Mouse (Mus musculus): ENCODE measurements around the gene Chp2. TPM values are rescaled to one million over a fixed set of nuclear protein-coding genes. Genes with fewer than 3 reads are reported as not detected.

Gene Chp2
- polyA plus RNA-seq, 1 experiment from 2014 or later: 0.66 TPM

- no peak overlapping the region for H3K27ac ChIP-seq (ENCODE audit: low read depth, low read length)
- 80% methylated on average over 10 of the region's 10 CpGs for WGBS
These were observed 28.1 kb downstream of the Chp2 start for GRCm38 (mm10) chr7:122247254-122247864.

GRCm38 (mm10) chr7:122249321-122249821 lies 30.1 kb downstream of the Chp2 start:
- no peaks in the 10 kb centered on the region for H3K36me3 ChIP-seq (ENCODE audit: control insufficient read depth, insufficient read depth, low read length)
- no peak overlapping the region for H3K9ac ChIP-seq (ENCODE audit: low read length)
- no peak overlapping the region for H3K4me3 ChIP-seq (ENCODE audit: low read depth, low read length)
- ATAC-seq: no peak
- 90% methylated on average over 9 of the region's 9 CpGs for WGBS
- no peak overlapping the region for H3K27ac ChIP-seq (ENCODE audit: low read depth, low read length)
- H3K9me3 ChIP-seq (replicated peaks; ENCODE audit: control insufficient read depth, low read length): no peaks in the 10 kb centered on the region
- no peaks in the 10 kb centered on the region for H3K4me1 ChIP-seq (ENCODE audit: control insufficient read depth, insufficient read depth, low read length)
- H3K4me2 ChIP-seq (ENCODE audit: low read length): no peak overlapping the region
- no peak for DNase-seq (ENCODE audit: low spot score)
- H3K27me3 ChIP-seq (replicated peaks; ENCODE audit: control insufficient read depth, insufficient read depth, low read length): no peaks in the 10 kb centered on the region

More at GRCm38 (mm10) chr7:122247254-122247864, 28.1 kb downstream of the Chp2 start:
- no peak overlapping the region for H3K9ac ChIP-seq (ENCODE audit: low read length)
- DNase-seq (ENCODE audit: low spot score) (no peak), ATAC-seq (no peak)
- no peaks in the 10 kb centered on the region for H3K36me3 ChIP-seq (ENCODE audit: control insufficient read depth, insufficient read depth, low read length)
- no peaks in the 10 kb centered on the region for H3K27me3 ChIP-seq (replicated peaks; ENCODE audit: control insufficient read depth, insufficient read depth, low read length)
- no peaks in the 10 kb centered on the region for H3K9me3 ChIP-seq (replicated peaks; ENCODE audit: control insufficient read depth, low read length)
- peaks cover 3% of the 10 kb centered on the region; the same call in 1 of the 2 replicates for H3K4me1 ChIP-seq (ENCODE audit: control insufficient read depth, insufficient read depth, low read length)
- no peak overlapping the region for H3K4me2 ChIP-seq (ENCODE audit: low read length)
- no peak overlapping the region for H3K4me3 ChIP-seq (ENCODE audit: low read depth, low read length)

DNA sequence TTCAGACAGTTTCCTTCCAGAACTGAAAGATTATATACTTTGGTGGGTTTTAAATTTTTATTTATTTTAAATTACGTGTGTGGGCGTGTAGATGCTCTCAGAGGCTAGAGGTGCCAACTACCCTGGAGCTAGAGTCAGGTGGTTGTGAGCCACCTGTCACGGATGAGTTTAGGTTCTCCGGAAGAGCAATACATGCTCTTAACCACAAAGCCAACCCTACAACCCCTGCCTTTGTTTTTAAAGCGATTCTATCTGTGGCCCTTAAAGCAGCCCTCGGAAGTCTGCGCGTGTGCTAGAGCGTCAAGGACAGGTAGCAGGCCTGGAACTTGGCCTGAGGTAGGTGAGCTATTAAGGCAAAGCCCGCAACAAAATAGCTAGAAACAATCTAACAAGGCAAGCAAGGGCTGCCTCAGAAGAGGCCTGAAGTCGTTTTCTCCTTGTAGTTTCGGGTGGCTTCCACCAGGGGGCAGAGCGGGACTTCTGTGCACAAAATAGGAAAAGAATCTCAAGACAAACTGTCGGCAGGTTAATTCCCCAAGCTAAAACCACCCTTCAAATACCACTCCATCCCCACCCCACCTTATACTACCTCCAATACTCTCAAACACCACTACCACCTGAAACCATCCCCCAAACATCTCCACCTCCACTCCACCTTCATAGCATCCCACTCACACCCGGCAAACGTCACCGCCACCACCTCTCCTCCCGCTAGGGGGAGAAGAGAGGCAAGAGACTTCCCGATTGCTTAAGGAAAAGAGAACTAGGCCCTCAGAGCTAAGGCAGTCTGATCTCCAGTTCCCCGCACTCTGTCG lies 32.1 kb downstream of the Chp2 start:
- H3K4me2 ChIP-seq (ENCODE audit: low read length): peak overlapping the region; percentile 34; the same call in 1 of the 2 replicates

DNA sequence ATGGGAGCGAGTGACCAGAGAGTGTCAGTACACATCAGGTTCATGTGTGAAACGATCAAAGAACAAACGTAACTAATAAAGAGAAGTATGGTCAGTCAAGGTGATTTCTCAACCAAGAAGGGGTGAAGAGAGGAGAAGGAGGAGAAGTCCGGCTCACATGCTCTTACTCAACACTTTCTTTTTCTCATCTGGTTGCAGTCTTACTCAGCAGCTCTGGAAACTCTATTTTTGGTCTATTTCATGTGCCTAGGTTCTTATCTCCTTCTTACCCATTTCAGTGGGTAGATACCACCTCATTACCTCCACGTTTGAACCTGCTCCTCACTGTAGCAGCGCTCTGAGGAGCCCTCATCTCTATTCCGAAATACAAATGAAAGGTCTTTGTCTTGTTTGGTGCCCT lies 37.4 kb downstream of the Chp2 start:
- H3K27me3 ChIP-seq (replicated peaks; ENCODE audit: control insufficient read depth, insufficient read depth, low read length): no peaks in the 10 kb centered on the region
- H3K9ac ChIP-seq (ENCODE audit: low read length): no peak overlapping the region
- H3K4me2 ChIP-seq (ENCODE audit: low read length): no peak overlapping the region
- DNase-seq (ENCODE audit: low spot score) (no peak), ATAC-seq (no peak)
- no peaks in the 10 kb centered on the region for H3K9me3 ChIP-seq (replicated peaks; ENCODE audit: control insufficient read depth, low read length)
- H3K4me1 ChIP-seq (ENCODE audit: control insufficient read depth, insufficient read depth, low read length): no peaks in the 10 kb centered on the region
- no peak overlapping the region for H3K4me3 ChIP-seq (ENCODE audit: low read depth, low read length)
- H3K27ac ChIP-seq (ENCODE audit: low read depth, low read length): no peak overlapping the region
- 88% methylated on average over 7 of the region's 7 CpGs for WGBS
- no peaks in the 10 kb centered on the region for H3K36me3 ChIP-seq (ENCODE audit: control insufficient read depth, insufficient read depth, low read length)

More for the DNA sequence above, 32.1 kb downstream of the Chp2 start:
- ATAC-seq (peak; percentile 65), DNase-seq (ENCODE audit: low spot score) (peak; percentile 85)
- no peaks in the 10 kb centered on the region for H3K36me3 ChIP-seq (ENCODE audit: control insufficient read depth, insufficient read depth, low read length)
- H3K27ac ChIP-seq (ENCODE audit: low read depth, low read length): no peak overlapping the region
- H3K4me3 ChIP-seq (ENCODE audit: low read depth, low read length): no peak overlapping the region
- H3K4me1 ChIP-seq (ENCODE audit: control insufficient read depth, insufficient read depth, low read length): no peaks in the 10 kb centered on the region
- no peaks in the 10 kb centered on the region for H3K27me3 ChIP-seq (replicated peaks; ENCODE audit: control insufficient read depth, insufficient read depth, low read length)
- no peak overlapping the region for H3K9ac ChIP-seq (ENCODE audit: low read length)
- no peaks in the 10 kb centered on the region for H3K9me3 ChIP-seq (replicated peaks; ENCODE audit: control insufficient read depth, low read length)
- WGBS: 27% methylated on average over 21 of the region's 21 CpGs

GRCm38 (mm10) chr7:122258521-122258920 lies 39.2 kb downstream of the Chp2 start:
- DNase-seq (ENCODE audit: low spot score): no peak
- no peak overlapping the region for H3K9ac ChIP-seq (ENCODE audit: low read length)
- H3K27ac ChIP-seq (ENCODE audit: low read depth, low read length): no peak overlapping the region
- no peak for ATAC-seq
- no peak overlapping the region for H3K4me2 ChIP-seq (ENCODE audit: low read length)
- H3K27me3 ChIP-seq (replicated peaks; ENCODE audit: control insufficient read depth, insufficient read depth, low read length): no peaks in the 10 kb centered on the region
- no peaks in the 10 kb centered on the region for H3K9me3 ChIP-seq (replicated peaks; ENCODE audit: control insufficient read depth, low read length)
- no peak overlapping the region for H3K4me3 ChIP-seq (ENCODE audit: low read depth, low read length)
- 88% methylated on average over 4 of the region's 4 CpGs for WGBS
- H3K36me3 ChIP-seq (ENCODE audit: control insufficient read depth, insufficient read depth, low read length): no peaks in the 10 kb centered on the region
- H3K4me1 ChIP-seq (ENCODE audit: control insufficient read depth, insufficient read depth, low read length): no peaks in the 10 kb centered on the region

GRCm38 (mm10) chr7:122260055-122260602 lies 40.8 kb downstream of the Chp2 start:
- Histone ChIP-seq H3K9ac (ENCODE audit: low read length) (no peak overlapping the region), H3K4me3 (ENCODE audit: low read depth, low read length) (no peak overlapping the region), H3K4me2 (ENCODE audit: low read length) (no peak overlapping the region), H3K4me1 (ENCODE audit: control insufficient read depth, insufficient read depth, low read length) (no peaks in the 10 kb centered on the region), H3K9me3 (replicated peaks; ENCODE audit: control insufficient read depth, low read length) (no peaks in the 10 kb centered on the region), H3K27me3 (replicated peaks; ENCODE audit: control insufficient read depth, insufficient read depth, low read length) (no peaks in the 10 kb centered on the region), H3K27ac (ENCODE audit: low read depth, low read length) (no peak overlapping the region), H3K36me3 (ENCODE audit: control insufficient read depth, insufficient read depth, low read length) (no peaks in the 10 kb centered on the region)
- WGBS: 89% methylated on average over 5 of the region's 5 CpGs
- DNase-seq (ENCODE audit: low spot score) (no peak), ATAC-seq (no peak)

- no peak overlapping the region for H3K4me2 ChIP-seq (ENCODE audit: low read length)
- no peaks in the 10 kb centered on the region for H3K9me3 ChIP-seq (replicated peaks; ENCODE audit: control insufficient read depth, low read length)
- H3K36me3 ChIP-seq (ENCODE audit: control insufficient read depth, insufficient read depth, low read length): no peaks in the 10 kb centered on the region
- H3K27ac ChIP-seq (ENCODE audit: low read depth, low read length): no peak overlapping the region
- no peaks in the 10 kb centered on the region for H3K27me3 ChIP-seq (replicated peaks; ENCODE audit: control insufficient read depth, insufficient read depth, low read length)
- WGBS: 93% methylated on average over 4 of the region's 4 CpGs
- H3K4me3 ChIP-seq (ENCODE audit: low read depth, low read length): no peak overlapping the region
- no peak overlapping the region for H3K9ac ChIP-seq (ENCODE audit: low read length)
- DNase-seq (ENCODE audit: low spot score) (no peak), ATAC-seq (no peak)
- H3K4me1 ChIP-seq (ENCODE audit: control insufficient read depth, insufficient read depth, low read length): no peaks in the 10 kb centered on the region
These were observed 49.7 kb downstream of the Chp2 start for GRCm38 (mm10) chr7:122268983-122269486.

- Histone ChIP-seq H3K4me1 (ENCODE audit: control insufficient read depth, insufficient read depth, low read length) (no peaks in the 10 kb centered on the region), H3K27ac (ENCODE audit: low read depth, low read length) (no peak overlapping the region), H3K27me3 (replicated peaks; ENCODE audit: control insufficient read depth, insufficient read depth, low read length) (no peaks in the 10 kb centered on the region), H3K9ac (ENCODE audit: low read length) (no peak overlapping the region), H3K36me3 (ENCODE audit: control insufficient read depth, insufficient read depth, low read length) (no peaks in the 10 kb centered on the region), H3K4me3 (ENCODE audit: low read depth, low read length) (no peak overlapping the region), H3K4me2 (ENCODE audit: low read length) (no peak overlapping the region), H3K9me3 (replicated peaks; ENCODE audit: control insufficient read depth, low read length) (no peaks in the 10 kb centered on the region)
- no peak for ATAC-seq
- DNase-seq (ENCODE audit: low spot score): no peak
- WGBS: 91% methylated on average over 2 of the region's 2 CpGs
These were observed 53.0 kb downstream of the Chp2 start for GRCm38 (mm10) chr7:122272334-122272733.

Data from forebrain, embryonic 14.5 days (tissue).